Mouse (Mus musculus): ENCODE measurements around the gene Tex11.

DNA sequence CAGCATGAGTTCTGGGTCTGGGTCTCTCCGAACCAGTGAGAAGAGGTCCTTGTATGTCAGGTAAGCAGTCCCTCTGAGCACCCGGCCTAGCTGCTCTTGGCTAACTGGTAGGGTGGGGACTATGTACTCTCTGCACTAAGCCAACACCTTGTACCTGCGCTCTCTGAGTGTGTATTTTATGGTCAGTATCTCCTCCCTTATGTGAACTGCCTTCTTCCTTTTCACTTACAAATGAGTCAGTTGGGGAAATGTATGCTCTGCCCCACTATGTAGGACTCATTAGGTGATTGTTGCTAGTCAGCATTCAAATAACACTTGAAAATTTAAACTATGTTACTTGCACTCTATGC lies 262.8 kb downstream of the Tex11 start:
- TF ChIP-seq CTCF (IDR thresholded peaks at IDR 0.05; ENCODE audit: low read depth, low read length) (no peak), POLR2A (IDR thresholded peaks at IDR 0.05; ENCODE audit: extremely low read depth, insufficient read depth, low read length) (no peak)

All from liver, adult 2 months (tissue).